Comparison of ENCODE assay signal across 33 mouse cellular contexts in the genomic region with DNA sequence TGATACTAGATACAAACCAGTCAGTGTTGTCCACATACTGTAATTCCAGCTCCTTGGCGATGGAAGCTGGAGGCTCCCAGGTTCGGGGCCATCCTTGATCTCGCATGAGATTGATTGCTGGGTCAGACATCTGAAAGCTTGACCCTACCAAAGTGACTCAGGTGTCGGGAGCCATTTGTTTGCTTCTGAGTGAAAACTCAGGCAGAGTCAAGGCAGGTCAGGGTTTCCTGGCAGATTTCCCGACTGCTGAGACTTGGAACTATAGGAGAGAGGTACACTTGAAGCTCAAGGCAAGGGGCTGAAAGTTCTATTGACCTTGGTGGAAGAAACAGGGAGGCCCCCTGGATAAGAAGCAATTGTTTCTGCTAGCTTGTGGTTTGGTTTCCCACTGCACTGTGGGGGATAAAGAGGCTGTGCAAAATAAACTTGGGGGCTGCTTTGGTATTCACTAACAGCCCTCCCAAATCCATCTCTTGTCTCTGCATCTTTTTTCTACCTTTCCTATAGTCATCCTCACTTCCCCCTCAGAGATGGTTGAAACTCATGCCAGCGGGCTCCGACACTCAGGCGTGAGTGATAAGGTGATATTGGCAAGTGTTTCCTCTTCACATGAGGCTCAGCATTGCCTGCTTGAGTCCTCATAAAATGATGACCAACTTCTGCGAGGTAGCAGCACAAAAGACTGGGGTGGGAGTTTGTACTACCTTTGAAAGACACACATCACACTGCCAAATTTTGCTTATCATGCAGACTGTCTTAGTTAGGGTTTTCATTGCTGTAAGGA. TPM values are rescaled to one million over a fixed set of nuclear protein-coding genes. Genes with fewer than 3 reads are reported as not detected.
"Had no signal": no experiment of that assay in that cellular context is flagged by ENCODE, and none has a peak within 500 bp of the region (broad histone marks: within the 10 kb centered on the region; RNA-seq: fewer than 3 reads in every experiment).

No protein-coding gene starts in this region.

- H3K9me3 ChIP-seq: heart, embryonic 10.5 days; heart, embryonic 12.5 days; hindbrain, embryonic 10.5 days; hindbrain, embryonic 12.5 days; kidney, embryonic 15.5 days; limb, embryonic 13.5 days; limb, embryonic 15.5 days; liver, embryonic 12.5 days had no signal

- H3K4me1 ChIP-seq: hindbrain, embryonic 12.5 days; limb, embryonic 13.5 days; limb, embryonic 15.5 days had no signal

- DNase-seq: gastrocnemius, adult 2 months; gastrocnemius, postnatal 10 days; gastrocnemius, postnatal 25 days; heart, adult 18-20 months; heart, postnatal 10 days; heart, postnatal 4 days; kidney, adult 11 months; kidney, adult 2 months; kidney, adult 9 months; kidney, postnatal 14 days; kidney, postnatal 36 days; layer of hippocampus, adult 9-11 months; layer of hippocampus, postnatal 36 days; left cerebral cortex, postnatal 4 days had no signal

- H3K36me3 ChIP-seq: heart, embryonic 10.5 days; heart, embryonic 12.5 days; hindbrain, embryonic 10.5 days; hindbrain, embryonic 12.5 days; kidney, embryonic 15.5 days; limb, embryonic 13.5 days; limb, embryonic 15.5 days; liver, embryonic 12.5 days had no signal

- H3K27ac ChIP-seq: gastrocnemius, adult 2 months; heart, embryonic 10.5 days; hindbrain, embryonic 10.5 days; hindbrain, embryonic 12.5 days; hindbrain, embryonic 14.5 days; kidney, embryonic 15.5 days; kidney, postnatal 0 days; limb, embryonic 13.5 days; limb, embryonic 15.5 days; liver, embryonic 12.5 days had no signal

- H3K4me2 ChIP-seq: heart, embryonic 12.5 days; hindbrain, embryonic 12.5 days; hindbrain, embryonic 14.5 days; kidney, embryonic 15.5 days; limb, embryonic 13.5 days; limb, embryonic 15.5 days had no signal

- ATAC-seq: hindbrain, embryonic 16.5 days; intestine, embryonic 16.5 days; liver, embryonic 12.5 days had no signal

- H3K4me3 ChIP-seq: gastrocnemius, adult 2 months; heart, embryonic 10.5 days; heart, embryonic 12.5 days; hindbrain, embryonic 10.5 days; hindbrain, embryonic 12.5 days; kidney, embryonic 15.5 days; limb, embryonic 13.5 days; limb, embryonic 15.5 days; liver, embryonic 12.5 days had no signal

- H3K27me3 ChIP-seq: hindbrain, embryonic 12.5 days; kidney, embryonic 15.5 days; limb, embryonic 13.5 days; limb, embryonic 15.5 days had no signal

- H3K9ac ChIP-seq: heart, embryonic 12.5 days; hindbrain, embryonic 12.5 days; hindbrain, embryonic 14.5 days; kidney, embryonic 15.5 days; limb, embryonic 13.5 days; limb, embryonic 15.5 days; liver, embryonic 12.5 days had no signal

RNA-seq across cellular contexts. Expression of a gene that starts 41.6 kb away (rescaled TPM):
- total RNA-seq: gastrocnemius, adult 2 months; gastrocnemius, postnatal 25 days; gastrocnemius, postnatal 4 days; heart, postnatal 10 days; heart, postnatal 25 days; layer of hippocampus, postnatal 36 days; left cerebral cortex, adult 18-20 months; left cerebral cortex, adult 8-10 months; left cerebral cortex, postnatal 4 days; liver, adult 2 months had no signal
- polyA plus RNA-seq: hindbrain, embryonic 10.5 days; hindbrain, embryonic 12.5 days; hindbrain, embryonic 14.5 days; hindbrain, embryonic 16.5 days; kidney, embryonic 15.5 days; limb, embryonic 13.5 days had no signal

RNA-seq across cellular contexts. Expression of a gene that starts 41.6 kb away (rescaled TPM):
- total RNA-seq: gastrocnemius, adult 2 months; heart, adult 18-20 months; heart, postnatal 4 days had no signal
- polyA plus RNA-seq: heart, embryonic 10.5 days; heart, embryonic 14.5 days; hindbrain, embryonic 12.5 days; intestine, embryonic 14.5 days; kidney, embryonic 15.5 days; liver, adult 2 months had no signal
